Mouse (Mus musculus) lung, postnatal 0 days (tissue): ENCODE measurements around the gene Esrp2.

Source experiments
- CTCF ChIP-seq: IDR thresholded peaks from 2 replicates; pipeline ENCODE4 v1.5.1; 2016; ENCODE audit warnings: antibody characterized with exemption, mild to moderate bottlenecking
- EP300 ChIP-seq: IDR thresholded peaks from 2 replicates; pipeline ENCODE4 v1.6.1; 2016; ENCODE audit warnings: antibody characterized with exemption, mild to moderate bottlenecking, control low read depth

DNA sequence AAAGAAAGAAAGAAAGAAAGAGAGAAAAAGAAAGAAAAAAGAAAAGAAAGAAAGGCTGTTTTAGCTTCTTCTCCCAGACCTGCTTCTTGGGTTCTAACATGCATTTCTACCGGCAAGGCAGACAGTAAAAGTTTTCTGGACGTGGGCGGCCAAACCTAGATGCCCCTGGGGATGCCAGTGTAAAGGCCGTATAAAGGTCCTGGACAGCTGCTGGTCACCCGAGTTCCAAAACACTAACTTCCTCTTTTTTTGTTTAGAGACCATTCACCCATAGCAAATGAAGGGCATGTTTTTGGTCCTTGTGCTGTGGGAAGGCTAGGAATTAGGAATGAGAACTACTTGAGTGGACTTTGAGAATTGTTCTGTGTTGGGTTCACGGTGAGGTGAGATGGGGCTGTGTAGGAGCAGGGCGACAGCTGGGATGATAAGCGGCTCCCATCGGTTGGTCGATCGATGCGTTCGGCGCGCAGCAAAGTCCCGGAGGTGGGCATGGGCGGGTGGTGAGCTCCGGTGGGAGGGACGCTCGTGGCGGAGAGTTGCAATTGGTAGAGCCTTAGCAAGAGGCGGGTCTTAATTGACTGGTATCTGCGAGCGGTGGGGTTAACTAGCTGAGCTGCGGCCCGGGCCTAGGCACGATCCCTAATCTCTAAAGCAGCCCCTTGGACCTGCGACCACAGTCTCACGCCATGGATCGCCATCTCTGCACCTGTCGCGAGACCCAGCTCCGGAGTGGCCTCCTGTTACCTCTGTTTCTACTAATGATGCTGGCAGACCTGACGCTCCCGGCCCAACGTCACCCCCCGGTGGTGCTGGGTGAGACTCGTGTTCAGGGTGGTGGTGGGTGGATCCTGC, 13.3 kb upstream of the Esrp2 start, which contains the start of gene Pla2g15:
- TF ChIP-seq CTCF: peak; percentile 14
- 0 out of 2 replicates have a peak, but pooled peaks have one; percentile 15 for TF ChIP-seq EP300
